Mouse (Mus musculus) G1E (cell line): ENCODE data around the gene Tenm2.

Experiments used
- CTCF ChIP-seq: IDR thresholded peaks from 2 replicates; pipeline ENCODE4 v1.5.1; 2012; ENCODE audit warnings: low read depth, low read length, inconsistent platforms, mixed read lengths
- GATA1 ChIP-seq: IDR thresholded peaks from 2 replicates; pipeline ENCODE4 v1.6.1; 2012; ENCODE audit warnings: borderline replicate concordance, low read length, inconsistent platforms, mixed read lengths

GRCm38 (mm10) chr11:36799409-36799808 is 436.4 kb downstream of the Tenm2 start:
- TF ChIP-seq CTCF (no peak), GATA1 (no peak)
